Comparison of ENCODE assay signal across 21 mouse cellular contexts in the genomic region with DNA sequence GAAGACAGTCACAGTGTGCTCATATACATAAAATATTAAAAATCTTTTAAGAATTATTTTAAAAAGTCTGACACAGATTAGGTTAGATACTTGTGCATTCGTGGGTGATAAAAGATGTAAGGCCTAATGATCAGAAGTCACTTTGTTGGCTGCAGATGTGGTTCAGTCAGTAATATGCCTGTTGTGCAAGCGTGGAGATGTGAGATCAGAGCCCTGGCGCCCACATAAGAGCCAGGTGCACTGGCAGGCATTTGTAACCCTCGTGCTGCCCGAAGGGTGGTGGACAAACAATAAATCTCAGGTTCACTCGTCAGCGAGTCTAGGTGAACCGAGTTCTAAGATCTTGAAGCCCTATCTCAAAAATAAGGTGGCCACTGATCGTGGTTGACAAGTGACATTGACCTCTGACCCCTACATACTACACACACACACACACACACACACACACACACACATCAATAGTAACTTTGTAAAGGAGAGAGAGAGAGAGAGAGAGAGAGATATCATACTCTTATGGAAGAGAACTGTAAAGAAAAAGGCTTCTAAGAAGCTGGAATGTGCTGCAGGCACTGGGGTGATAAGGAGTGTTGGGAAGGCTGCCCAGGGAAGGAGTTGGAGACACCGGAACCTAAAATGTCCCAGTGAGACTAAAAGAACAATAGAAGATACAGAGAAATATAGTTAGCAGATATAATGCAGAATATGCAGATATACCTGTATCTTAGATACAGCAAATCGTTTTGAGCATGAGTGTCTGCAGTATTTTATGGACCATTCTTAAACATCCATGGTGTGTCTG. TPM values are rescaled to one million over a fixed set of nuclear protein-coding genes. Genes with fewer than 3 reads are reported as not detected.
"Had no signal": no experiment of that assay in that cellular context is flagged by ENCODE, and none has a peak within 500 bp of the region (broad histone marks: within the 10 kb centered on the region; RNA-seq: fewer than 3 reads in every experiment).

No protein-coding gene starts in this region.

- DNase-seq: kidney, postnatal 10 days; kidney, postnatal 36 days; left cerebral cortex, postnatal 4 days; liver; liver, embryonic 13.5 days; lung, embryonic 14.5 days; retina, postnatal 1 day; right cerebral cortex, postnatal 25 days; spleen, adult 18-20 months; thymus, postnatal 25 days had no signal

- H3K4me3 ChIP-seq: kidney, embryonic 15.5 days; limb, embryonic 13.5 days; liver, embryonic 13.5 days; midbrain, embryonic 12.5 days; myocyte; neural tube, embryonic 13.5 days; stomach, embryonic 15.5 days had no signal

- H3K4me1 ChIP-seq: kidney, embryonic 15.5 days; limb, embryonic 13.5 days; liver, embryonic 13.5 days; midbrain, embryonic 12.5 days; neural tube, embryonic 13.5 days; stomach, embryonic 15.5 days had no signal

- H3K27me3 ChIP-seq: kidney, embryonic 15.5 days; limb, embryonic 13.5 days; liver, embryonic 13.5 days; midbrain, embryonic 12.5 days; neural tube, embryonic 13.5 days; stomach, embryonic 15.5 days had no signal

- H3K9me3 ChIP-seq: kidney, embryonic 15.5 days; limb, embryonic 13.5 days; liver, embryonic 13.5 days; neural tube, embryonic 13.5 days; stomach, embryonic 15.5 days had no signal

- ATAC-seq: lung, postnatal 0 days; midbrain, embryonic 16.5 days had no signal

- H3K9ac ChIP-seq: kidney, embryonic 15.5 days; limb, embryonic 13.5 days; liver, embryonic 13.5 days; lung, embryonic 14.5 days; midbrain, embryonic 12.5 days; neural tube, embryonic 13.5 days; stomach, embryonic 15.5 days had no signal

- H3K4me2 ChIP-seq: kidney, embryonic 15.5 days; limb, embryonic 13.5 days; liver, embryonic 13.5 days; lung, embryonic 14.5 days; midbrain, embryonic 12.5 days; neural tube, embryonic 13.5 days; stomach, embryonic 15.5 days had no signal

- H3K36me3 ChIP-seq: kidney, embryonic 15.5 days; limb, embryonic 13.5 days; liver, embryonic 13.5 days; midbrain, embryonic 12.5 days; stomach, embryonic 15.5 days had no signal

- H3K27ac ChIP-seq: kidney, embryonic 15.5 days; limb, embryonic 13.5 days; liver, embryonic 13.5 days; macrophage; midbrain, embryonic 12.5 days; neural tube, embryonic 13.5 days; stomach, embryonic 15.5 days had no signal

RNA-seq across cellular contexts. Expression of gene Msrb3, which starts 10.1 kb away (rescaled TPM):
- total RNA-seq: monocyte, adult 5-6 weeks; neutrophil, adult 5-6 weeks had no signal
